Mouse (Mus musculus) right cerebral cortex, adult 18-20 months (tissue): ENCODE data around the gene 3830417A13Rik.

Source experiments
- DNase-seq: peaks from one replicate; pipeline ENCODE4 v3.0.0; 2022; ENCODE audit warnings: mixed read lengths

The 3830417A13Rik gene

DNA sequence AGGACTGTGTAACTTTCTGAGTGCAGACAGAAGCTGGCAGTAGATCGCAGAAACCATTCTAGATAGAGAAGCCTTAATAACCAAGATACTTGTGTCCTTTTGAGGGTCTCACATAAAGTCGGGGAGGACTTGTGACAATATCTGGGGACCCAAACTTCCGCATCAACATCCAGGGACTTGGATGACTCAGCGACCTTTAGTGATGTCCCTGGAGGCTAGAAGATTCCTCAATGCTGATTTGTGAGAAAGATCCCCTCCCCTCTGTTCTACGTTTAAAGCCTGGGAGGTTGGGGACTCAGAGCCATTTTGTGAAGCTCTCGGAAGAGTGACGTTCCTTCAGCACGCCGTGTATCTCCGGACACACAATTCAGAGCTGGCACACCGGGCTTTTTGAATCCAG is at the start of gene 3830417A13Rik:
TSS of gene 3830417A13Rik (plus strand) at position 301 of the 400 bp plus-strand sequence.
- DNase-seq: no peak

- DNase-seq: no peak
These were observed 21.2 kb upstream of the 3830417A13Rik start, which contains the start of gene Gm6760 for GRCm38 (mm10) chrX:64152098-64152497. Gm6760 (minus strand) TSS chrX:64152198.

DNA sequence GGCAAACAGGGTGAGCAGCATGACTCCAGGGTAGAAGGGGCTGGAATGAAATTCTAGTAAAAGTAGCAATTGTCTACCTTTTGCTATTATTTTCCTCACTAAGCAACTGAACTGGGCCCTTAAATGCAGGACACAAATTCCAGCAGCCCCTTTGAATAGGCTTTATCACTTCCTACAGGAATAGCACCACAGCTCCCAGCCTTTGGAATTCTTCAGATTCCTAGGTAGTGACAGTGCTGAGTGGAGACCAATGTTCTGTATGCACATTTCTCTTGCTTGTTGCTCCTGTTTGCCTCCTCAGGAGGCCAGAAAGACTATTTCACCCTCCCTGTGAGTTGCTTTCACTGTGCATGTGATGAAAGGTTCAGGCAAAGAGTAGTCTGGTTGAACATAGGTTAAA is 7.9 kb downstream of the 3830417A13Rik start:
- no peak for DNase-seq
